Mouse (Mus musculus): ENCODE data around the gene Exosc8. TPM values are rescaled to one million over a fixed set of nuclear protein-coding genes. Genes with fewer than 3 reads are reported as not detected.

Gene Exosc8
- polyA plus RNA-seq, 1 experiment = 8.5 TPM

- no peaks in the 10 kb centered on the region for H3K4me1 ChIP-seq (ENCODE audit: control insufficient read depth, insufficient read depth, insufficient read length, low read length)
- H3K36me3 ChIP-seq (ENCODE audit: control insufficient read depth, insufficient read depth, low read length) = peaks cover 49% of the 10 kb centered on the region
- no peak overlapping the region for H3K27ac ChIP-seq (ENCODE audit: insufficient read depth, low read depth, low read length)
- H3K4me3 ChIP-seq (ENCODE audit: low read depth, low read length) = no peak overlapping the region
- 52% methylated on average over 5 of the region's 5 CpGs for WGBS
- no peaks in the 10 kb centered on the region for H3K27me3 ChIP-seq (ENCODE audit: control insufficient read depth, insufficient read depth, low read length)
- TF ChIP-seq POLR2A (IDR thresholded peaks at IDR 0.05; ENCODE audit: low read depth, low read length) (no peak), CTCF (IDR thresholded peaks at IDR 0.05; ENCODE audit: extremely low read depth, insufficient read length, insufficient replicate concordance, low read depth, low read length) (no peak)
Measured at GRCm38 (mm10) chr3:54699759-54700301, 35.4 kb downstream of the Exosc8 start.

- Histone ChIP-seq H3K36me3 (ENCODE audit: control insufficient read depth, insufficient read depth, low read length) (peaks cover 20% of the 10 kb centered on the region), H3K4me1 (ENCODE audit: control insufficient read depth, insufficient read depth, insufficient read length, low read length) (no peaks in the 10 kb centered on the region), H3K27me3 (ENCODE audit: control insufficient read depth, insufficient read depth, low read length) (no peaks in the 10 kb centered on the region), H3K4me3 (ENCODE audit: low read depth, low read length) (peak overlapping the region; percentile 94), H3K27ac (ENCODE audit: insufficient read depth, low read depth, low read length) (peak overlapping the region; percentile 76)
- no peak for TF ChIP-seq POLR2A (IDR thresholded peaks at IDR 0.05; ENCODE audit: low read depth, low read length)
- TF ChIP-seq CTCF (IDR thresholded peaks at IDR 0.05; ENCODE audit: extremely low read depth, insufficient read length, insufficient replicate concordance, low read depth, low read length) = no peak
- whole genome bisulfite sequencing = under 1% methylated on average over 8 of the region's 8 CpGs
Measured at GRCm38 (mm10) chr3:54693056-54693415, 42.2 kb downstream of the Exosc8 start.

- Histone ChIP-seq H3K4me3 (ENCODE audit: low read depth, low read length) (peak within 1 kb of the TSS; percentile 94), H3K27me3 (ENCODE audit: control insufficient read depth, insufficient read depth, low read length) (no peaks in the 10 kb centered on the region), H3K4me1 (ENCODE audit: control insufficient read depth, insufficient read depth, insufficient read length, low read length) (no peaks in the 10 kb centered on the region), H3K36me3 (ENCODE audit: control insufficient read depth, insufficient read depth, low read length) (peaks cover 17% of the 10 kb centered on the region), H3K27ac (ENCODE audit: insufficient read depth, low read depth, low read length) (peak within 1 kb of the TSS; percentile 76)
- under 1% methylated on average over 65 of the region's 65 CpGs for WGBS
- TF ChIP-seq CTCF (IDR thresholded peaks at IDR 0.05; ENCODE audit: extremely low read depth, insufficient read length, insufficient replicate concordance, low read depth, low read length) (no peak), POLR2A (IDR thresholded peaks at IDR 0.05; ENCODE audit: low read depth, low read length) (peak; percentile 26)
Measured at GRCm38 (mm10) chr3:54692202-54693055, 42.8 kb downstream of the Exosc8 start, which contains the start of gene Supt20. Gene Supt20, plus strand, starts transcription at chr3:54692807.

GRCm38 (mm10) chr3:54689091-54689490 lies 46.1 kb downstream of the Exosc8 start:
- H3K27me3 ChIP-seq (ENCODE audit: control insufficient read depth, insufficient read depth, low read length) = no peaks in the 10 kb centered on the region
- H3K27ac ChIP-seq (ENCODE audit: insufficient read depth, low read depth, low read length) = no peak overlapping the region
- 20% methylated on average over 2 of the region's 2 CpGs for WGBS
- H3K4me1 ChIP-seq (ENCODE audit: control insufficient read depth, insufficient read depth, insufficient read length, low read length) = peaks cover 1% of the 10 kb centered on the region; the same call in 1 of the 2 replicates
- no peaks in the 10 kb centered on the region for H3K36me3 ChIP-seq (ENCODE audit: control insufficient read depth, insufficient read depth, low read length)
- TF ChIP-seq POLR2A (IDR thresholded peaks at IDR 0.05; ENCODE audit: low read depth, low read length) (no peak), CTCF (IDR thresholded peaks at IDR 0.05; ENCODE audit: extremely low read depth, insufficient read length, insufficient replicate concordance, low read depth, low read length) (no peak)
- H3K4me3 ChIP-seq (ENCODE audit: low read depth, low read length) = no peak overlapping the region

GRCm38 (mm10) chr3:54687245-54687644 lies 47.9 kb downstream of the Exosc8 start:
- H3K4me1 ChIP-seq (ENCODE audit: control insufficient read depth, insufficient read depth, insufficient read length, low read length) = peaks cover 3% of the 10 kb centered on the region; the same call in 1 of the 2 replicates
- no peak overlapping the region for H3K4me3 ChIP-seq (ENCODE audit: low read depth, low read length)
- TF ChIP-seq POLR2A (IDR thresholded peaks at IDR 0.05; ENCODE audit: low read depth, low read length) (no peak), CTCF (IDR thresholded peaks at IDR 0.05; ENCODE audit: extremely low read depth, insufficient read length, insufficient replicate concordance, low read depth, low read length) (no peak)
- 41% methylated on average over 2 of the region's 2 CpGs for WGBS
- no peak overlapping the region for H3K27ac ChIP-seq (ENCODE audit: insufficient read depth, low read depth, low read length)
- H3K36me3 ChIP-seq (ENCODE audit: control insufficient read depth, insufficient read depth, low read length) = no peaks in the 10 kb centered on the region
- no peaks in the 10 kb centered on the region for H3K27me3 ChIP-seq (ENCODE audit: control insufficient read depth, insufficient read depth, low read length)

- TF ChIP-seq CTCF (IDR thresholded peaks at IDR 0.05; ENCODE audit: extremely low read depth, insufficient read length, insufficient replicate concordance, low read depth, low read length) (no peak), POLR2A (IDR thresholded peaks at IDR 0.05; ENCODE audit: low read depth, low read length) (no peak)
- H3K27me3 ChIP-seq (ENCODE audit: control insufficient read depth, insufficient read depth, low read length) = no peaks in the 10 kb centered on the region
- H3K4me3 ChIP-seq (ENCODE audit: low read depth, low read length) = no peak overlapping the region
- WGBS = 91% methylated on average over 3 of the region's 3 CpGs
- H3K27ac ChIP-seq (ENCODE audit: insufficient read depth, low read depth, low read length) = no peak overlapping the region
- H3K36me3 ChIP-seq (ENCODE audit: control insufficient read depth, insufficient read depth, low read length) = no peaks in the 10 kb centered on the region
- peaks cover 3% of the 10 kb centered on the region; the same call in 1 of the 2 replicates for H3K4me1 ChIP-seq (ENCODE audit: control insufficient read depth, insufficient read depth, insufficient read length, low read length)
Measured at GRCm38 (mm10) chr3:54685202-54685601, 50.0 kb downstream of the Exosc8 start.
